Mouse (Mus musculus) megakaryocyte, embryonic 14.5 days (primary cell): ENCODE measurements at regions not wholly inside any gene's neighbourhood (a gene's known extent, or its start where the extent isn't known, plus 50 kb on each side); places are given as distances from the start of the nearest gene placed in this dataset.

Experiments
- FLI1 ChIP-seq: IDR thresholded peaks from 2 replicates; pipeline ENCODE4 v1.6.1; 2012; ENCODE audit warnings: low read length, inconsistent platforms, mixed read lengths
- GATA1 ChIP-seq: IDR thresholded peaks from 3 replicates; pipeline ENCODE4 v1.6.1; 2012; ENCODE audit warnings: mixed read lengths, low read length, inconsistent platforms, borderline replicate concordance

DNA sequence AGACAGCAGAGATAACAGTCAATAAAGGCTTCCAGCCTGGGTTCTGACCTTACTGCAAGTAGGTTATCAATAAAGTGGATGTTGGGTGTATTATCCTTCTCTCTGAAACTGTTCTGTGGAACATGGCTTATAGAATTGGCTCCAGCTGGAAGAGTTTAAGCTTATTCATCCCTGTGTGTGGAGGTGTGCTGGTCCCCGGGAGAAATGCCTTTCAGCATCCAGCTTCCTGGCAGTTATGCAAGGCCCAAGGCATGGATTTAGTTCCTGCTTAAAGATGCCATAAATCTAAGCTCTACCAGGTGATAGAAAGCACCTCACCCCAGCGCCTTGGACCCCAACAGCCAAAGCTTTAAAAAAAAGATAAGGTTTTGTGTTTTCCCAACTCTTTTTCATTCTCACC lies 188.0 kb upstream of the Tas2r119 start:
- TF ChIP-seq FLI1 (no peak), GATA1 (no peak)
